Mouse (Mus musculus): ENCODE results near the gene Cd300lf. TPM values are rescaled to one million over a fixed set of nuclear protein-coding genes. Genes with fewer than 3 reads are reported as not detected.

Cd300lf gene
- polyA plus RNA-seq, 1 experiment from 2014 or later, result 0.36 TPM

DNA sequence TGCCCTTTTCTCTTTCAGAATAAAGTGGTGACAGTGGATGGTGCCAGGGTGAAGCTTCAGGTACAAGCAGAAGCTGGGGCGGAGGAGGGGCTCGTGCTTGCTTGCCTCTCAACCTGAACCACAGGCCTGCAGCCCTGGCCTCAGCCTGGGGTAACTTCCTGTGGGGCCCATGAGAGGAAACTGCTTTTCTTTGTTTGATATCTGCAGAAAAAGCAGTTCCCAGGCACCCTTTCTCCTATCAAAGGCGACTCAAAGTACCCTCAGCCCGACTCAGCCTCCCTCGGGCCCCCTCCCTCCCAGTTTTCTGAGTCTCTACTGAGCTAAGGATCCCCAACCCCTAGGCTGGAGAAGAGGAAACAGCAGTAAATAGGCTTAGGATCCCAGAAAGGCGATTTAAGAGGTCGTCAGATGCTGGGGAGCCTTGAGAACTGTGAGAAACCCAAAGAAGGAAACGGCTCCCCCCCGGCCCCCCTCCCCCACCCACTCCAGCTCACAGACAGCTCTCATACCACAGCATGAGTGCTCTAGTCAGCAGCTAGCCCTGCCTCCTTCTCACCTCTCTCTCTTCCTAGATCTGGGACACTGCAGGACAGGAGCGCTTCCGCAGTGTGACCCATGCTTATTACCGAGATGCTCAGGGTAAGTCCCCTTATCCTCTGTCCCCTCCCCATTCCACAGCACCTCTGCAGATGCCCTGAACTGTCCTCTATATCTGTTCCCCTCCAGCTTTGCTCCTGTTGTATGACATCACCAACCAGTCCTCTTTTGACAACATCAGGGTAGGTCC is 24.3 kb upstream of the Cd300lf start:
- Histone ChIP-seq H3K27me3 (peaks cover 35% of the 10 kb centered on the region), H3K4me1 (peaks cover 52% of the 10 kb centered on the region), H3K27ac (peak overlapping the region; percentile 56; the same call in 1 of the 2 replicates), H3K9me3 (replicated peaks) (no peaks in the 10 kb centered on the region), H3K4me2 (no peak overlapping the region), H3K9ac (no peak overlapping the region), H3K4me3 (replicated peaks) (no peak overlapping the region), H3K36me3 (no peaks in the 10 kb centered on the region)
- ATAC-seq (replicated peaks; ENCODE audit: low FRiP score), result no peak
- 26% methylated on average over 12 of the region's 12 CpGs for WGBS

DNA sequence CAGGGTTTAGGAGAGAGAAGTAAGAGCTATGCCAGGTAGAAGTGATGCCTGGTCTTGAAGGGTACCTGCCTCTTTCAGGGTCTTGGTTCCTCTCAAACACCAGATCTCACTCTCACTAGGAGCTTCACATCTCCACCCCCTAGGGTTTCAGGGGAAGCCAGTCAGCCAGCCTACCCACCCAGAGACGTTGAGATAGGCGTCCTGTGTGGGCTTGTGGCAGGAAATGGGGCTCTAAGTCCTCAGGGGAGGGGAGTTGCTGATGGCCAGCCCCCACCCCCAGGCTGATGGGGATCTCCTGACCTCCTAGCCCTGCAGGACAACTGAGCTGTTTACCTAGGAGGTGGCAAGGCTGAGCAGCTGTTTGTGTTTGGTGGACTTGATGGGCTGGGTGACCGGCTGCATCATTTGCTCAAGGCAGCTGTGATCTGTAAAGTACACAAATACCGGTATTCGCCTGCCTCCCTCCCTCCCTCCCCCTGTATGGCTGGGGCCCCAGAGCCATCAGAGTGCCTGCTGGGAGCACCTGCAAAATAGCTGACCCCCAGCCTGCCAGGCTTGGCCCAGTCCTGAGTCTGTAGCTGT is 21.4 kb upstream of the Cd300lf start:
- ATAC-seq (replicated peaks; ENCODE audit: low FRiP score), result no peak
- Histone ChIP-seq H3K9ac (no peak overlapping the region), H3K36me3 (no peaks in the 10 kb centered on the region), H3K27ac (no peak overlapping the region), H3K9me3 (replicated peaks) (no peaks in the 10 kb centered on the region), H3K4me1 (peaks cover 50% of the 10 kb centered on the region), H3K4me3 (replicated peaks) (no peak overlapping the region), H3K27me3 (peaks cover 42% of the 10 kb centered on the region), H3K4me2 (no peak overlapping the region)
- WGBS, result 7% methylated on average over 5 of the region's 5 CpGs

DNA sequence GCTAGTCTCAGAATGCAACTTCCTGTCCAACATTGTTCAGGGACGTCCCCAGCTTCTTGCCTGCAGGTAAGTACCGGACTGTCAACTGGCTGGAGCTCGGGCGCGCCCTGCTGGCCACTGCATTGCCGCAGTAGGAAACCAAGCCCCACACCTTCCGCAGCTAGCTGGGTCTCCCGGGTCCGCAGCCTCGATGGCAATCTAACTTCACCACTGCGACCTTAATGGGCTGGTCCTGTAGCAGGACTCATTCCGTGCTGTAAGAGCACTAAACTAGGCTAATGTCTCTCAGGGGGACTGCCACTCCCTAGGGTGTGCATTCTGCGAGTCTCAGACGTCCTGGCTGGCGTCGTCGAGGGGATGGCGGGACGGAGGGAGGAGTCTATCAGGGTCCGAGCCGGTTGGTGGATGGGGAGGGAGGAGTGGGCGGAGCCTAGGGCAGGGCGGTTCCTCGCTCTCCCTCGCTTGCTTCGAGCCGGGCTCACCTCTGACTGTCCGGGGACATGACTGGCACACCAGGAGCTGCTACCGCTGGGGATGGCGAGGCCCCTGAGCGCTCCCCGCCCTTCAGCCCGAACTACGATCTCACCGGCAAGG is 20.0 kb upstream of the Cd300lf start:
- under 1% methylated on average over 35 of the region's 35 CpGs for whole genome bisulfite sequencing
- H3K4me2 ChIP-seq, result peak overlapping the region; percentile 62
- H3K4me1 ChIP-seq, result peaks cover 50% of the 10 kb centered on the region
- H3K9me3 ChIP-seq (replicated peaks), result no peaks in the 10 kb centered on the region
- no peaks in the 10 kb centered on the region for H3K36me3 ChIP-seq
- H3K27me3 ChIP-seq, result peaks cover 42% of the 10 kb centered on the region
- ATAC-seq (replicated peaks; ENCODE audit: low FRiP score), result peak; percentile 73
- H3K4me3 ChIP-seq (replicated peaks), result peak overlapping the region; percentile 40
- H3K9ac ChIP-seq, result 0 out of 2 replicates have a peak overlapping the region, but pooled peaks have one; percentile 27
- H3K27ac ChIP-seq, result no peak overlapping the region

DNA sequence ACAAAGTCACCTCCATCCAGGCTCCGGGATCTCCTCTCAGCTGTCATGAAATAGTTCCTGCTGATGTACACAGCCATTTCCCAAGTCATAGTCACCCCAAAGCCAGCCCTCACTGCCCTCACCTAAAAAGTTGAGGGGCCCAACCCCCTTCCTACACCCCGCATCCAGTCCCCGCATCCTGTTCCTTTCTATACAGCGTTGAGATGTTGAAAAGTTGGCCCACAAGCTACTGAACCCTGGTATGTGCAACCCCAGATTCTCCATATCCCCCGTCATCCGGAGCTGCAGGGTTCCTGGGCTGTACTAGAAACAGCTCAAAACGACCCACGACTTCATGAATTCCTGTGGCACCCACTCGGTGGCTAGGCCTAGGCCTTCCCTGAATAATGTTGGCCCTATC is 19.3 kb upstream of the Cd300lf start:
- no peak overlapping the region for H3K9ac ChIP-seq
- no peak overlapping the region for H3K27ac ChIP-seq
- H3K4me1 ChIP-seq, result peaks cover 43% of the 10 kb centered on the region
- H3K4me3 ChIP-seq (replicated peaks), result no peak overlapping the region
- WGBS, result 76% methylated on average over 9 of the region's 9 CpGs
- H3K27me3 ChIP-seq, result peaks cover 42% of the 10 kb centered on the region
- H3K36me3 ChIP-seq, result no peaks in the 10 kb centered on the region
- ATAC-seq (replicated peaks; ENCODE audit: low FRiP score), result no peak
- peak overlapping the region; percentile 62; the same call in 1 of the 2 replicates for H3K4me2 ChIP-seq
- H3K9me3 ChIP-seq (replicated peaks), result no peaks in the 10 kb centered on the region

DNA sequence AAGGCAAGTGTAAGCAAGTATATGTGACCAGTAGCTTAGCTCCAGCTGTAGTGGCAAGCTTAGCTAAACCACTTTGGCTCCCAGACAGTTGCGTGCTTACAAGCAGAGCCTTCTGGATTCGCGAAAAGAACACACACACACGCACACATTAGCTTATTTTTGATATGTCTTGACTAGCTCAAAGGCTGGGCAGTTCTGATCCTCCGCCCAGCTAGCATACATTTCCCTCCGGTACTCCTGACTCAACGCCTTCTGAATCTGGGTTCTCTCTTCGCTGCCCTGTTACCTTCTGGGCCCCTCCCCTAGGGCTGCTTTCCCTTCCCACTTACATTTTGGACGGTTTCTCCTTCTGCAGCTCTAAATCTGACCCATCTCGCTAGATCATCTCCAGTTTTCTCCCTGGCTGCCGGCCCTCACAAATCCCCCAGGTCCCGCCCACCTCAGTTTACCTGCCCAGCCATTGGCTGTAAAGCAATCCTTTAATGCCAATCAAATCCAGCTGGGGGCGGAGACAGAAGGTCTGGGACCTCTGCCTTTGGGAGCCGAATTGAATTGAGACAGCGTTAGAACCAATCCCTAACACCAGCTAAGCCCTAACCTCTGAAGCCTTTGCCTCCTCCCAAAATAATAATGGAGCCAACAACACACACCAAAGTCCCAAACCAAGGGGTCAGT is 18.1 kb upstream of the Cd300lf start:
- H3K9ac ChIP-seq, result peak overlapping the region; percentile 23; the same call in 1 of the 2 replicates
- 8% methylated on average over 15 of the region's 15 CpGs for WGBS

DNA sequence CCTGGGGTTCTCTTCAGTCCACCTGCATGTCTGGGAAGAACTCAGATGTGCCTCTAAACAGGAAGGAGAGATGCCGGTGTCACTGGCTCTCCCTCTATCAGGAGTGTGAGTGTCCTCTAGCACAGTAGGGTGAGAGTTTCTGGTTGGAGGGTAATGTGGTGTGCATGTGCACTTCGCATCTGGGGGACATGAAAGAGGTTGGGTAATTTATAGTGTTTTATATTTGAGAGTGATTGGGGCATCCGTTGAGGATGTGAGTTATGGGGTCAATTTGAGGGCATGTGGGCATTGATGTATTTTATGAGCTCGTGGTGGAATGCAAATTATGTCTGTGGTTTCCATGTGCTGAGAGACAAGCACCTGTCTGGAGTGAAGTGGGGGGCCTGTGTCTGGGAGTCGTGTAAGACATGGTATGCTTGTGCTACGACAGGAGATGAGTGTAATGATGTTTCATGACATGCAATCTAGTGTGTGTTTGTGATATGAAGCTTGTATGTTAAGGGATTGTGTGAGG is 17.0 kb upstream of the Cd300lf start:
- no peak for ATAC-seq (replicated peaks; ENCODE audit: low FRiP score)
- Histone ChIP-seq H3K4me1 (peaks cover 38% of the 10 kb centered on the region), H3K36me3 (no peaks in the 10 kb centered on the region), H3K9me3 (replicated peaks) (no peaks in the 10 kb centered on the region), H3K9ac (no peak overlapping the region), H3K4me3 (replicated peaks) (no peak overlapping the region), H3K27me3 (peaks cover 32% of the 10 kb centered on the region), H3K4me2 (no peak overlapping the region), H3K27ac (no peak overlapping the region)
- 48% methylated on average over 6 of the region's 6 CpGs for WGBS

More for the DNA sequence above, 18.1 kb upstream of the Cd300lf start:
- no peaks in the 10 kb centered on the region for H3K36me3 ChIP-seq
- H3K9me3 ChIP-seq (replicated peaks), result no peaks in the 10 kb centered on the region
- H3K27ac ChIP-seq, result no peak overlapping the region
- ATAC-seq (replicated peaks; ENCODE audit: low FRiP score), result peak; percentile 52; the same call in 1 of the 2 replicates
- H3K4me3 ChIP-seq (replicated peaks), result peak overlapping the region; percentile 41
- peak overlapping the region; percentile 69 for H3K4me2 ChIP-seq
- peaks cover 38% of the 10 kb centered on the region for H3K4me1 ChIP-seq
- peaks cover 42% of the 10 kb centered on the region for H3K27me3 ChIP-seq

DNA sequence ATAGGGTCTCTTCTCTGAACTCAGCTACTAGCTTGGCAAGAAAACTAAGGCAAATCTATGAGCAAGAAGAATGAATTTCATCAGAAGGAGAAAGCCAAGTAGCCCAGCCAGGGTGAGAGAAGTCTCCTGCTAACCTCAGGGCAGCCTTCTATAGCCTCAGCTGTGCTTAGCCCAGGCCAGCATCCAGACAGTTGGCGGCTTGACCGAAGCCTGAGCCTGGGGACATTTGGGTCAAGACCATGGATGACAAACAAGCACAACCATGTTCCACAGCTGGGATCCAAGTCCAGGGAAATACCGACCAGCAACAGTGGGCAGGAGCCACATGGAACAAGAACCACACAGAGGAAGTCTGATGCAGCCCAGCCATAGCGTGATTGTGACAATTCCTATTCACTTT is 14.0 kb upstream of the Cd300lf start:
- Histone ChIP-seq H3K36me3 (no peaks in the 10 kb centered on the region), H3K27ac (no peak overlapping the region), H3K4me1 (peaks cover 14% of the 10 kb centered on the region; the same call in 1 of the 2 replicates), H3K9me3 (replicated peaks) (no peaks in the 10 kb centered on the region), H3K27me3 (peaks cover 3% of the 10 kb centered on the region; the same call in 1 of the 2 replicates), H3K4me3 (replicated peaks) (no peak overlapping the region), H3K9ac (no peak overlapping the region), H3K4me2 (no peak overlapping the region)
- no peak for ATAC-seq (replicated peaks; ENCODE audit: low FRiP score)
- 85% methylated on average over 4 of the region's 4 CpGs for WGBS

DNA sequence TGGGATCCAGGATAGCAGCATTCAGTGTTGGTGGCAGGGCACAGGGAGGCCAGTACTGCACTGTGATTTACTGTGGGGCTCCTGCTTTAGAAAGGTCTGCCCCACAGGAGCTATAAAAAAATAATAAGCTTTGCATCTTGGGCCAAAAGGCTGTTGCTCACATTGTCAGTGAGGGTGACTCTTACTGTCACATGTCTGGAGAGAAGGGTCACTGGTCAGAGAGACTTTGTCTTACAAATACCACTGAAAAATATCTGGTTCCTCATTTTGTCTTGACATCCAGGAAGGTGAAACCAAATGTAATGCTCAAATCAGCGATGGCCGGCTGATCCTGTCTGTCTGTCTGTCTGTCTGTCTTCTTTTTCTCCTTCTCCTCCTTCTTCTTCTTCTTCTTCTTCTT is 8.2 kb upstream of the Cd300lf start:
- H3K36me3 ChIP-seq, result no peaks in the 10 kb centered on the region
- no peak for ATAC-seq (replicated peaks; ENCODE audit: low FRiP score)
- H3K4me1 ChIP-seq, result no peaks in the 10 kb centered on the region
- no peaks in the 10 kb centered on the region for H3K9me3 ChIP-seq (replicated peaks)
- no peaks in the 10 kb centered on the region for H3K27me3 ChIP-seq
- 83% methylated on average over 2 of the region's 2 CpGs for WGBS
- no peak overlapping the region for H3K27ac ChIP-seq
- no peak overlapping the region for H3K4me2 ChIP-seq
- H3K9ac ChIP-seq, result no peak overlapping the region
- no peak overlapping the region for H3K4me3 ChIP-seq (replicated peaks)

DNA sequence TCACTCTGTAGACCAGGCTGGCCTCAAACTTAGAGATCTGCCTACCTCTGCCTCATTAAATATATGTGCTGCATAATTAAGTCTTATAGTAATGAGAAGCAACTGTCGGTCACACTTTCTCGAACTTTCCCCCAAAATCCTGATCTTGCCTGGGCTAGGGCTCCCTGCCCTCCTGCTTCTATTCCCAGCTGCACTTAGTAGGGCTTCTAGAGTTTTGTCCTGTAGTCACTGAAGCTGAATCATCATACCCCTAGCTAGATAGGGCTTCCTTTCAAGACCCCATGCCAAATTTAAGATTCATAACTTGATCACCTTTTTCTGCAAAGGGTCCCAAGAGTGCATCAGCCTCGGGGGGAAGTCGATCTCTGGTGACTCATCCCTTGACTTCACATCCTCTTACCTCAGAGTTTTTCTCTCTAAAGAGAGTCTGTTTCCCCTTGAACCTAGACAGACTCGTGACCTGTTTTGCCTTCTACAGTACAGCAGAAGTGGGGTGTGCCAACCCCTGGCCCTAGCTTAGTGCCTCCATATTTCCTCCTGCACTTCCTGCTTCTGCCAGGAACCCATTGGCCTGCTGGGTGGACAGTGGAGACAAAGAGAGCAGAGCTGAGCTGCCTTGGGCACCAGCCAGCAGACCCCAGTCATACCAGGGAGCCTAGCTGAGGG is 4.9 kb upstream of the Cd300lf start:
- no peak overlapping the region for H3K4me2 ChIP-seq
- no peak for ATAC-seq (replicated peaks; ENCODE audit: low FRiP score)
- WGBS, result 80% methylated on average over 5 of the region's 5 CpGs

DNA sequence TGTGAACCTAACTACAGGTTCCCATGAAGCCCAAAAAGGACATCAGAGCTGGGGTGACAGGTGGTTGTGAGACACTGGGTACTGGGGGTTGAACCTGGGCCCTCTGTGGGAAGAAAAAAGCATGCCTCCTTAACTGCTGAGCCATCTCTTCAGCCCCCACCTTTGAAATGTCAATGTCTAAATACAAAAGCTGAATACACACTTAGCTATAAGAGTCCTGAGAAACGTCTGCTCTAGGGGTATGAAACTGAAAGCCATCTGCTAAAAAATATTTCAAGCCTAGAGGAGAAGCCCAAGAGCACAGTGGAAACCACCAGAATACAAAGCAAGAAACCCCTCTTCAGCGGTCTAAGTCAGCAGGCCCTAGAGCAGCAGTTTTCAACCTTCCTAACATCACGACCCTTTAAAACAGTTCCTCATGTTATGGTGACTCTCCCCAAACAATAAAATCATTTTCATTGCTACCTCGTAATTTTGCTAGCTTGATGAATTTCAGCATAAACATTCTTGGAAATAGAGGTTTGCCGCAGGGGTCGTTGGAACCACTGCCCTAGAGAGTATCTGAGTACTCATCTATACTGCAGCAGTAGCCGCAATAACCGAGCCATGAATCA is 1.9 kb downstream of the Cd300lf start:
- H3K4me3 ChIP-seq (replicated peaks), result no peak overlapping the region
- no peaks in the 10 kb centered on the region for H3K36me3 ChIP-seq
- 72% methylated on average over 8 of the region's 8 CpGs for WGBS
- no peaks in the 10 kb centered on the region for H3K4me1 ChIP-seq
- no peak overlapping the region for H3K4me2 ChIP-seq
- ATAC-seq (replicated peaks; ENCODE audit: low FRiP score), result no peak
- H3K27ac ChIP-seq, result no peak overlapping the region
- H3K9ac ChIP-seq, result no peak overlapping the region
- H3K9me3 ChIP-seq (replicated peaks), result no peaks in the 10 kb centered on the region
- H3K27me3 ChIP-seq, result no peaks in the 10 kb centered on the region

More for the DNA sequence above, 4.9 kb upstream of the Cd300lf start:
- Histone ChIP-seq H3K9me3 (replicated peaks) (no peaks in the 10 kb centered on the region), H3K36me3 (no peaks in the 10 kb centered on the region), H3K27ac (no peak overlapping the region), H3K9ac (no peak overlapping the region), H3K4me3 (replicated peaks) (no peak overlapping the region), H3K4me1 (no peaks in the 10 kb centered on the region), H3K27me3 (no peaks in the 10 kb centered on the region)

DNA sequence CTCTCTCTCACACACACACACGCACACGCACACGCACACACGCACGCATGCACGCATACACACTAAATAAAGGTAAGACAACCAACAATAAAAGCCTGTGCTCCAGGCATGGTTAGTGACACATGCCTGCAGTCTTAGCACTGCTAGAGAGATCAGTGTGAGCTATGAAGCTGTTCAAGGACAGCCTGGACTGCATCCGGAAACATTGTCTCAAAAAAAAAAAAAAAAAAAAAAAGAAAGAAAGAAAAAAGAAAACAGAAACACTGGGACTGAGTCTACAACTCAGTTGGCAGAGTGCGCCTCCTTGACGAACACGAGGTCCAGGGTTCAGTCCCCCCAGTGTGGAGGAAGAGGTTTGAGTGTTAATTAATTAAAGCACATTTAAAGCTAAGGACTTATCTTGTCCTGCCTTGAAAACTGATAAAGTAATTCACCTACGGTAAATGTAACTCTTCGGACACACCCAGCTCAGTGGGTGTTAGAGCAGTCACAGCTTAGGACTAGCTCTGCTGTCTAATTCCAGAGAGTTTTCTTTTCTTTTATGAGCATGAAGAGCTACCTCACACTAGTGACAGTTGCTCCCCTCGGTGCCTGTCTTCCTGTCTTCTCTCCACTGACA is 4.2 kb downstream of the Cd300lf start:
- ATAC-seq (replicated peaks; ENCODE audit: low FRiP score), result no peak
- no peak overlapping the region for H3K27ac ChIP-seq
- no peak overlapping the region for H3K4me2 ChIP-seq
- H3K9ac ChIP-seq, result no peak overlapping the region
- H3K4me1 ChIP-seq, result no peaks in the 10 kb centered on the region
- H3K4me3 ChIP-seq (replicated peaks), result no peak overlapping the region
- WGBS, result 84% methylated on average over 13 of the region's 13 CpGs
- no peaks in the 10 kb centered on the region for H3K9me3 ChIP-seq (replicated peaks)
- H3K36me3 ChIP-seq, result no peaks in the 10 kb centered on the region
- H3K27me3 ChIP-seq, result no peaks in the 10 kb centered on the region
